In the genomic region with DNA sequence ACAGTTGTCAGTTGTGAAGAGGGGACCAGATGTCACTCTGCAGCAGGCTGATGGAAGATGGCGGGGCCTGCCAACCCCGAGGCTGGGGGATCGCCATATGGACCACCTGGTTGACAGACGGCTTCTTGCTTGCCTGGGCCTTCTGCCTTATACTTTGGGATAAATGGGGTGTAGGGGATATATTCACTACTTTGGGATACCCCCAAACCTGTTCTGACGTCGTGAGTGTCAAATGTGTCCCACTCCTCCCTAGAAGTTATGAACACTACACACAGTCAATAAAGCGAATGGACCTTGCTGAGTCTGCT, we compare ENCODE assay signal across 12 mouse cellular contexts. TPM values are rescaled to one million over a fixed set of nuclear protein-coding genes. Genes with fewer than 3 reads are reported as not detected.
DNase-seq lines count a peak whose midpoint lies in the region; ATAC-seq lines count a peak whose summit lies in the region.
"Had no signal": no experiment of that assay in that cellular context is flagged by ENCODE, and none has a peak within 500 bp of the region (broad histone marks: within the 10 kb centered on the region; RNA-seq: fewer than 3 reads in every experiment).

No protein-coding gene starts in this region.

- no peak overlapping the region for H3K4me2 ChIP-seq in hindbrain, embryonic 14.5 days (replicated peaks)
- H3K4me2 ChIP-seq in midbrain, embryonic 12.5 days (replicated peaks): no peak overlapping the region
- H3K4me2 ChIP-seq in midbrain, embryonic 15.5 days: no peak overlapping the region
- no peak overlapping the region for H3K4me2 ChIP-seq in hindbrain, embryonic 15.5 days
- H3K4me2 ChIP-seq: heart, embryonic 13.5 days had no signal

- peak overlapping the region; percentile 2; the same call in 1 of the 2 replicates for H3K4me3 ChIP-seq in hindbrain, embryonic 10.5 days
- no peak overlapping the region for H3K4me3 ChIP-seq in hindbrain, embryonic 14.5 days (replicated peaks; ENCODE audit: low read length)
- H3K4me3 ChIP-seq in midbrain, embryonic 12.5 days: no peak overlapping the region
- H3K4me3 ChIP-seq in midbrain, embryonic 15.5 days: no peak overlapping the region
- H3K4me3 ChIP-seq in hindbrain, embryonic 15.5 days: no peak overlapping the region
- H3K4me3 ChIP-seq: heart, embryonic 13.5 days had no signal

- H3K27me3 ChIP-seq in hindbrain, embryonic 10.5 days (ENCODE audit: insufficient read depth, poor library complexity, severe bottlenecking): peaks cover 18% of the 10 kb centered on the region
- no peaks in the 10 kb centered on the region for H3K27me3 ChIP-seq in hindbrain, embryonic 14.5 days (ENCODE audit: control insufficient read depth, insufficient read depth, low read length)
- H3K27me3 ChIP-seq in midbrain, embryonic 12.5 days: 0 out of 2 replicates have a peak, but pooled peaks cover 7% of the 10 kb centered on the region
- H3K27me3 ChIP-seq in midbrain, embryonic 15.5 days (replicated peaks): no peaks in the 10 kb centered on the region
- H3K27me3 ChIP-seq in hindbrain, embryonic 15.5 days: no peaks in the 10 kb centered on the region
- H3K27me3 ChIP-seq: heart, embryonic 13.5 days had no signal

- peaks cover 62% of the 10 kb centered on the region for H3K4me1 ChIP-seq in hindbrain, embryonic 10.5 days (replicated peaks)
- peaks cover 31% of the 10 kb centered on the region for H3K4me1 ChIP-seq in hindbrain, embryonic 14.5 days (replicated peaks; ENCODE audit: control insufficient read depth, insufficient read depth, low read length)
- peaks cover 31% of the 10 kb centered on the region for H3K4me1 ChIP-seq in midbrain, embryonic 12.5 days
- peaks cover 53% of the 10 kb centered on the region for H3K4me1 ChIP-seq in midbrain, embryonic 15.5 days
- peaks cover 68% of the 10 kb centered on the region for H3K4me1 ChIP-seq in hindbrain, embryonic 15.5 days (replicated peaks)

- H3K36me3 ChIP-seq in hindbrain, embryonic 10.5 days: peaks cover 27% of the 10 kb centered on the region
- peaks cover 29% of the 10 kb centered on the region for H3K36me3 ChIP-seq in hindbrain, embryonic 14.5 days (replicated peaks; ENCODE audit: control insufficient read depth, insufficient read depth)
- peaks cover 20% of the 10 kb centered on the region for H3K36me3 ChIP-seq in midbrain, embryonic 12.5 days
- H3K36me3 ChIP-seq in midbrain, embryonic 15.5 days (replicated peaks): peaks cover 16% of the 10 kb centered on the region; the same call in 1 of the 2 replicates
- H3K36me3 ChIP-seq in hindbrain, embryonic 15.5 days: peaks cover 17% of the 10 kb centered on the region

- H3K27ac ChIP-seq in hindbrain, embryonic 10.5 days: no peak overlapping the region
- H3K27ac ChIP-seq in hindbrain, embryonic 14.5 days: no peak overlapping the region
- H3K27ac ChIP-seq in midbrain, embryonic 12.5 days (replicated peaks): peak overlapping the region; percentile 20; the same call in 1 of the 2 replicates
- H3K27ac ChIP-seq in midbrain, embryonic 15.5 days: no peak overlapping the region
- H3K27ac ChIP-seq in hindbrain, embryonic 15.5 days (replicated peaks): peak overlapping the region; percentile 42
- H3K27ac ChIP-seq: heart, embryonic 13.5 days; macrophage had no signal

- ATAC-seq in hindbrain, embryonic 14.5 days (ENCODE audit: low FRiP score): no peak
- no peak for ATAC-seq in midbrain, embryonic 12.5 days (ENCODE audit: low FRiP score, low read depth)
- no peak for ATAC-seq in midbrain, embryonic 15.5 days (replicated peaks)
- no peak for ATAC-seq in hindbrain, embryonic 15.5 days (ENCODE audit: low FRiP score, low read depth)

- no peaks in the 10 kb centered on the region for H3K9me3 ChIP-seq in hindbrain, embryonic 10.5 days
- H3K9me3 ChIP-seq in hindbrain, embryonic 14.5 days (ENCODE audit: control insufficient read depth, low read length): no peaks in the 10 kb centered on the region
- H3K9me3 ChIP-seq in midbrain, embryonic 12.5 days: no peaks in the 10 kb centered on the region
- no peaks in the 10 kb centered on the region for H3K9me3 ChIP-seq in midbrain, embryonic 15.5 days
- no peaks in the 10 kb centered on the region for H3K9me3 ChIP-seq in hindbrain, embryonic 15.5 days
- H3K9me3 ChIP-seq: G1E; heart, embryonic 13.5 days had no signal

- WGBS in hindbrain, embryonic 10.5 days: 81% methylated on average over 7 of the region's 7 CpGs
- 69% methylated on average over 7 of the region's 7 CpGs for WGBS in hindbrain, embryonic 14.5 days
- 86% methylated on average over 7 of the region's 7 CpGs for WGBS in midbrain, embryonic 12.5 days
- 82% methylated on average over 7 of the region's 7 CpGs for WGBS in midbrain, embryonic 15.5 days
- 70% methylated on average over 7 of the region's 7 CpGs for WGBS in hindbrain, embryonic 15.5 days

- peak; percentile 15 to 19 for DNase-seq in cerebellum, adult 18-20 months
- DNase-seq in cerebellum, postnatal 25 days: no peak
- no peak for DNase-seq in hindbrain, embryonic 10.5 days (ENCODE audit: low spot score)
- no peak for DNase-seq in hindbrain, embryonic 14.5 days (ENCODE audit: low spot score)
- no peak for DNase-seq in heart, adult 11 months
- DNase-seq: kidney, adult 18-20 months had no signal

- H3K9ac ChIP-seq in hindbrain, embryonic 14.5 days: no peak overlapping the region
- no peak overlapping the region for H3K9ac ChIP-seq in midbrain, embryonic 12.5 days (replicated peaks)
- H3K9ac ChIP-seq in midbrain, embryonic 15.5 days: no peak overlapping the region
- H3K9ac ChIP-seq in hindbrain, embryonic 15.5 days: no peak overlapping the region
- H3K9ac ChIP-seq: heart, embryonic 13.5 days had no signal

RNA-seq across cellular contexts. Expression of gene Mpv17l2, which starts 2.5 kb away (rescaled TPM):
- 35.0 and 40.6 TPM in 2 replicates for polyA plus RNA-seq in hindbrain, embryonic 10.5 days (2016; fragmentation: Nextera tagmentation; extraction: Ambion mirVana)
- 34.4 and 43.5 TPM in 2 replicates for polyA plus RNA-seq in hindbrain, embryonic 14.5 days (2014; fragmentation: Nextera tagmentation; extraction: Ambion mirVana)
- polyA plus RNA-seq in midbrain, embryonic 12.5 days (2016; fragmentation: Nextera tagmentation; extraction: Ambion mirVana): 35.4 and 37.3 TPM in 2 replicates
- 36.6 and 38.4 TPM in 2 replicates for polyA plus RNA-seq in midbrain, embryonic 15.5 days (2015; fragmentation: Nextera tagmentation; extraction: Ambion mirVana)
- 40.4 and 44.9 TPM in 2 replicates for polyA plus RNA-seq in hindbrain, embryonic 15.5 days (2015; fragmentation: Nextera tagmentation; extraction: Ambion mirVana)

RNA-seq across cellular contexts. Expression of gene Rab3a, which starts 3.8 kb away (rescaled TPM):
- polyA plus RNA-seq in hindbrain, embryonic 10.5 days (2016; fragmentation: Nextera tagmentation; extraction: Ambion mirVana): 24.8 and 70.3 TPM in 2 replicates
- 519 and 565 TPM in 2 replicates for polyA plus RNA-seq in hindbrain, embryonic 14.5 days (2014; fragmentation: Nextera tagmentation; extraction: Ambion mirVana)
- polyA plus RNA-seq in midbrain, embryonic 12.5 days (2016; fragmentation: Nextera tagmentation; extraction: Ambion mirVana): 98.9 and 102 TPM in 2 replicates
- polyA plus RNA-seq in midbrain, embryonic 15.5 days (2015; fragmentation: Nextera tagmentation; extraction: Ambion mirVana): 473 and 487 TPM in 2 replicates
- 503 and 561 TPM in 2 replicates for polyA plus RNA-seq in hindbrain, embryonic 15.5 days (2015; fragmentation: Nextera tagmentation; extraction: Ambion mirVana)

RNA-seq across cellular contexts. Expression of gene Pik3r2, which starts 18.3 kb away (rescaled TPM):
- polyA plus RNA-seq in hindbrain, embryonic 10.5 days (2016; fragmentation: Nextera tagmentation; extraction: Ambion mirVana): 73.4 and 82.1 TPM in 2 replicates
- 83.0 and 84.6 TPM in 2 replicates for polyA plus RNA-seq in hindbrain, embryonic 14.5 days (2014; fragmentation: Nextera tagmentation; extraction: Ambion mirVana)
- polyA plus RNA-seq in midbrain, embryonic 12.5 days (2016; fragmentation: Nextera tagmentation; extraction: Ambion mirVana): 73.4 and 74.6 TPM in 2 replicates
- 113 TPM in 2 replicates for polyA plus RNA-seq in midbrain, embryonic 15.5 days (2015; fragmentation: Nextera tagmentation; extraction: Ambion mirVana)
- 104 and 113 TPM in 2 replicates for polyA plus RNA-seq in hindbrain, embryonic 15.5 days (2015; fragmentation: Nextera tagmentation; extraction: Ambion mirVana)

RNA-seq across cellular contexts. Expression of gene Pde4c, which starts 34.7 kb away (rescaled TPM):
- 0.63 and 0.69 TPM in 2 replicates for polyA plus RNA-seq in hindbrain, embryonic 10.5 days (2016; fragmentation: Nextera tagmentation; extraction: Ambion mirVana)
- polyA plus RNA-seq in hindbrain, embryonic 14.5 days (2014; fragmentation: Nextera tagmentation; extraction: Ambion mirVana): 0.21 and 0.32 TPM in 2 replicates
- 0.15 and 0.39 TPM in 2 replicates for polyA plus RNA-seq in midbrain, embryonic 12.5 days (2016; fragmentation: Nextera tagmentation; extraction: Ambion mirVana)
- polyA plus RNA-seq in midbrain, embryonic 15.5 days (2015; fragmentation: Nextera tagmentation; extraction: Ambion mirVana): 0.15 and 0.46 TPM in 2 replicates
- 0.21 and 0.35 TPM in 2 replicates for polyA plus RNA-seq in hindbrain, embryonic 15.5 days (2015; fragmentation: Nextera tagmentation; extraction: Ambion mirVana)
- polyA plus RNA-seq: heart, embryonic 13.5 days; macrophage had no signal

RNA-seq across cellular contexts. Expression of gene Gm3336, which starts 39.9 kb away (rescaled TPM):
- polyA plus RNA-seq in hindbrain, embryonic 10.5 days (2016; fragmentation: Nextera tagmentation; extraction: Ambion mirVana): not detected in 2 replicates
- not detected in 2 replicates for polyA plus RNA-seq in hindbrain, embryonic 14.5 days (2014; fragmentation: Nextera tagmentation; extraction: Ambion mirVana)
- polyA plus RNA-seq in midbrain, embryonic 12.5 days (2016; fragmentation: Nextera tagmentation; extraction: Ambion mirVana): not detected in 2 replicates
- not detected in 2 replicates for polyA plus RNA-seq in midbrain, embryonic 15.5 days (2015; fragmentation: Nextera tagmentation; extraction: Ambion mirVana)
- polyA plus RNA-seq in hindbrain, embryonic 15.5 days (2015; fragmentation: Nextera tagmentation; extraction: Ambion mirVana): not detected in 2 replicates
- polyA plus RNA-seq: heart, embryonic 13.5 days; macrophage had no signal

Comparison
In these comparisons a context has a peak if more than half of its experiments do, and no peak if none do; other contexts are left out.
1. DNase-seq: peak in cerebellum, adult 18-20 months (2 of 2); none in cerebellum, postnatal 25 days (0 of 2), hindbrain, embryonic 10.5 days (single experiment), hindbrain, embryonic 14.5 days (single experiment) and heart, adult 11 months (single experiment).
2. H3K27ac ChIP-seq: peak in midbrain, embryonic 12.5 days (single experiment) and hindbrain, embryonic 15.5 days (single experiment); none in hindbrain, embryonic 10.5 days (single experiment), hindbrain, embryonic 14.5 days (single experiment) and midbrain, embryonic 15.5 days (single experiment).